Mouse (Mus musculus) cerebellum, adult (tissue): ENCODE measurements around the gene Crim1.

Experiments
- ATAC-seq: cut with Nextera tagmentation; 2 replicates; pipeline ENCODE4 v1.9.2; 2017; ENCODE audit warnings: mild to moderate bottlenecking, moderate library complexity, mixed read lengths; ENCODE audit not compliant: insufficient number of reproducible peaks, low FRiP score, low TSS enrichment

Crim1 gene

GRCm38 (mm10) chr17:78208805-78209204, 8.8 kb downstream of the Crim1 start:
- ATAC-seq, result no peak

GRCm38 (mm10) chr17:78209646-78210045, 9.6 kb downstream of the Crim1 start:
- no peak for ATAC-seq

- no peak for ATAC-seq
These were observed 11.8 kb downstream of the Crim1 start for GRCm38 (mm10) chr17:78211881-78212280.

- ATAC-seq, result no peak
These were observed 13.1 kb downstream of the Crim1 start for GRCm38 (mm10) chr17:78213128-78213527.

- no peak for ATAC-seq
These were observed 16.5 kb downstream of the Crim1 start for GRCm38 (mm10) chr17:78216526-78216925.

GRCm38 (mm10) chr17:78217406-78217805, 17.4 kb downstream of the Crim1 start:
- no peak for ATAC-seq

GRCm38 (mm10) chr17:78218506-78219232, 18.6 kb downstream of the Crim1 start:
- no peak for ATAC-seq

GRCm38 (mm10) chr17:78221007-78221642, 21.1 kb downstream of the Crim1 start:
- ATAC-seq, result 0 out of 2 replicates have a peak, but pooled peaks have one; percentile 36

GRCm38 (mm10) chr17:78221860-78222259, 21.8 kb downstream of the Crim1 start:
- no peak for ATAC-seq

GRCm38 (mm10) chr17:78223988-78224387, 23.9 kb downstream of the Crim1 start:
- ATAC-seq, result no peak

GRCm38 (mm10) chr17:78225547-78225946, 25.5 kb downstream of the Crim1 start:
- no peak for ATAC-seq

GRCm38 (mm10) chr17:78227211-78227610, 27.2 kb downstream of the Crim1 start:
- ATAC-seq, result no peak

- no peak for ATAC-seq
These were observed 31.5 kb downstream of the Crim1 start for GRCm38 (mm10) chr17:78231567-78231966.

GRCm38 (mm10) chr17:78232703-78233102, 32.7 kb downstream of the Crim1 start:
- ATAC-seq, result no peak

- ATAC-seq, result peak; percentile 59
These were observed 33.8 kb downstream of the Crim1 start for GRCm38 (mm10) chr17:78233873-78234272.

GRCm38 (mm10) chr17:78236126-78236525, 36.1 kb downstream of the Crim1 start:
- no peak for ATAC-seq

GRCm38 (mm10) chr17:78237954-78238353, 37.9 kb downstream of the Crim1 start:
- no peak for ATAC-seq

GRCm38 (mm10) chr17:78240161-78240560, 40.1 kb downstream of the Crim1 start:
- ATAC-seq, result no peak

GRCm38 (mm10) chr17:78241238-78241637, 41.2 kb downstream of the Crim1 start:
- ATAC-seq, result no peak

- ATAC-seq, result no peak
These were observed 44.7 kb downstream of the Crim1 start for GRCm38 (mm10) chr17:78244752-78245151.

GRCm38 (mm10) chr17:78245444-78245843, 45.4 kb downstream of the Crim1 start:
- ATAC-seq, result no peak
